Mouse (Mus musculus): Measurements from ENCODE around the gene Prom1. TPM values are rescaled to one million over a fixed set of nuclear protein-coding genes. Genes with fewer than 3 reads are reported as not detected.

The Prom1 gene
- total and polyA plus RNA-seq, 2 experiments from 2014 or later = 2.6 to 4.4 TPM

- ATAC-seq (ENCODE audit: insufficient read depth, low read depth) (no peak), DNase-seq (ENCODE audit: low spot score) (no peak)
- H3K27ac ChIP-seq (ENCODE audit: low read depth) = no peak overlapping the region
- H3K4me2 ChIP-seq (ENCODE audit: low read depth, low read length) = no peak overlapping the region
- TF ChIP-seq CTCF (IDR thresholded peaks at IDR 0.05; ENCODE audit: low read depth) = no peak
- no peak for TF ChIP-seq EP300 (IDR thresholded peaks at IDR 0.05; ENCODE audit: low read depth)
- 20% methylated on average over 2 of the region's 2 CpGs for WGBS
- H3K4me1 ChIP-seq (ENCODE audit: control insufficient read depth, insufficient read depth) = no peaks in the 10 kb centered on the region
- H3K9me3 ChIP-seq (replicated peaks; ENCODE audit: control insufficient read depth, low read length) = no peaks in the 10 kb centered on the region
- no peaks in the 10 kb centered on the region for H3K27me3 ChIP-seq (ENCODE audit: control insufficient read depth, insufficient read depth, low read length)
- H3K36me3 ChIP-seq (replicated peaks; ENCODE audit: control insufficient read depth, insufficient read depth, low read length) = no peaks in the 10 kb centered on the region
- no peak overlapping the region for H3K9ac ChIP-seq (replicated peaks; ENCODE audit: low read depth, low read length)
- no peak overlapping the region for H3K4me3 ChIP-seq (ENCODE audit: low read depth, low read length)
Measured at GRCm38 (mm10) chr5:43971156-43971555, 130.7 kb downstream of the Prom1 start.

- H3K27ac ChIP-seq (ENCODE audit: low read depth) = no peak overlapping the region
- no peak overlapping the region for H3K4me3 ChIP-seq (ENCODE audit: low read depth, low read length)
- H3K9me3 ChIP-seq (replicated peaks; ENCODE audit: control insufficient read depth, low read length) = no peaks in the 10 kb centered on the region
- H3K9ac ChIP-seq (replicated peaks; ENCODE audit: low read depth, low read length) = no peak overlapping the region
- H3K36me3 ChIP-seq (replicated peaks; ENCODE audit: control insufficient read depth, insufficient read depth, low read length) = no peaks in the 10 kb centered on the region
- 57% methylated on average over 2 of the region's 2 CpGs for WGBS
- no peak overlapping the region for H3K4me2 ChIP-seq (ENCODE audit: low read depth, low read length)
- ATAC-seq (ENCODE audit: insufficient read depth, low read depth) (no peak), DNase-seq (ENCODE audit: low spot score) (no peak)
- TF ChIP-seq EP300 (IDR thresholded peaks at IDR 0.05; ENCODE audit: low read depth) (no peak), CTCF (IDR thresholded peaks at IDR 0.05; ENCODE audit: low read depth) (no peak)
- H3K4me1 ChIP-seq (ENCODE audit: control insufficient read depth, insufficient read depth) = no peaks in the 10 kb centered on the region
- H3K27me3 ChIP-seq (ENCODE audit: control insufficient read depth, insufficient read depth, low read length) = no peaks in the 10 kb centered on the region
Measured at GRCm38 (mm10) chr5:43970532-43970931, 131.3 kb downstream of the Prom1 start.

- no peak overlapping the region for H3K4me3 ChIP-seq (ENCODE audit: low read depth, low read length)
- H3K27me3 ChIP-seq (ENCODE audit: control insufficient read depth, insufficient read depth, low read length) = no peaks in the 10 kb centered on the region
- TF ChIP-seq EP300 (IDR thresholded peaks at IDR 0.05; ENCODE audit: low read depth) (no peak), CTCF (IDR thresholded peaks at IDR 0.05; ENCODE audit: low read depth) (no peak)
- H3K9me3 ChIP-seq (replicated peaks; ENCODE audit: control insufficient read depth, low read length) = no peaks in the 10 kb centered on the region
- no peak overlapping the region for H3K9ac ChIP-seq (replicated peaks; ENCODE audit: low read depth, low read length)
- no peaks in the 10 kb centered on the region for H3K4me1 ChIP-seq (ENCODE audit: control insufficient read depth, insufficient read depth)
- no peak overlapping the region for H3K4me2 ChIP-seq (ENCODE audit: low read depth, low read length)
- ATAC-seq (ENCODE audit: insufficient read depth, low read depth) (no peak), DNase-seq (ENCODE audit: low spot score) (no peak)
- H3K36me3 ChIP-seq (replicated peaks; ENCODE audit: control insufficient read depth, insufficient read depth, low read length) = no peaks in the 10 kb centered on the region
- WGBS = 63% methylated on average over 2 of the region's 2 CpGs
- H3K27ac ChIP-seq (ENCODE audit: low read depth) = no peak overlapping the region
Measured at GRCm38 (mm10) chr5:43968634-43969033, 133.2 kb downstream of the Prom1 start.

GRCm38 (mm10) chr5:43961056-43961455 is 140.8 kb downstream of the Prom1 start:
- no peaks in the 10 kb centered on the region for H3K4me1 ChIP-seq (ENCODE audit: control insufficient read depth, insufficient read depth)
- no peak for DNase-seq (ENCODE audit: low spot score)
- ATAC-seq (ENCODE audit: insufficient read depth, low read depth) = no peak
- no peaks in the 10 kb centered on the region for H3K27me3 ChIP-seq (ENCODE audit: control insufficient read depth, insufficient read depth, low read length)
- H3K27ac ChIP-seq (ENCODE audit: low read depth) = no peak overlapping the region
- H3K9ac ChIP-seq (replicated peaks; ENCODE audit: low read depth, low read length) = no peak overlapping the region
- WGBS = 75% methylated on average over 3 of the region's 3 CpGs
- TF ChIP-seq EP300 (IDR thresholded peaks at IDR 0.05; ENCODE audit: low read depth) (no peak), CTCF (IDR thresholded peaks at IDR 0.05; ENCODE audit: low read depth) (no peak)
- H3K36me3 ChIP-seq (replicated peaks; ENCODE audit: control insufficient read depth, insufficient read depth, low read length) = no peaks in the 10 kb centered on the region
- no peaks in the 10 kb centered on the region for H3K9me3 ChIP-seq (replicated peaks; ENCODE audit: control insufficient read depth, low read length)
- H3K4me3 ChIP-seq (ENCODE audit: low read depth, low read length) = no peak overlapping the region
- H3K4me2 ChIP-seq (ENCODE audit: low read depth, low read length) = no peak overlapping the region

- DNase-seq (ENCODE audit: low spot score) (no peak), ATAC-seq (ENCODE audit: insufficient read depth, low read depth) (no peak)
- Histone ChIP-seq H3K4me3 (ENCODE audit: low read depth, low read length) (no peak overlapping the region), H3K4me2 (ENCODE audit: low read depth, low read length) (no peak overlapping the region), H3K9ac (replicated peaks; ENCODE audit: low read depth, low read length) (no peak overlapping the region), H3K27ac (ENCODE audit: low read depth) (no peak overlapping the region), H3K9me3 (replicated peaks; ENCODE audit: control insufficient read depth, low read length) (no peaks in the 10 kb centered on the region), H3K36me3 (replicated peaks; ENCODE audit: control insufficient read depth, insufficient read depth, low read length) (no peaks in the 10 kb centered on the region), H3K4me1 (ENCODE audit: control insufficient read depth, insufficient read depth) (no peaks in the 10 kb centered on the region), H3K27me3 (ENCODE audit: control insufficient read depth, insufficient read depth, low read length) (no peaks in the 10 kb centered on the region)
- WGBS = 74% methylated on average over 3 of the region's 3 CpGs
- TF ChIP-seq EP300 (IDR thresholded peaks at IDR 0.05; ENCODE audit: low read depth) (no peak), CTCF (IDR thresholded peaks at IDR 0.05; ENCODE audit: low read depth) (no peak)
Measured at GRCm38 (mm10) chr5:43959884-43960440, 141.9 kb downstream of the Prom1 start.

- no peak overlapping the region for H3K27ac ChIP-seq (ENCODE audit: low read depth)
- H3K4me2 ChIP-seq (ENCODE audit: low read depth, low read length) = no peak overlapping the region
- no peak for DNase-seq (ENCODE audit: low spot score)
- TF ChIP-seq EP300 (IDR thresholded peaks at IDR 0.05; ENCODE audit: low read depth) = no peak
- TF ChIP-seq CTCF (IDR thresholded peaks at IDR 0.05; ENCODE audit: low read depth) = no peak
- no peak for ATAC-seq (ENCODE audit: insufficient read depth, low read depth)
- H3K36me3 ChIP-seq (replicated peaks; ENCODE audit: control insufficient read depth, insufficient read depth, low read length) = no peaks in the 10 kb centered on the region
- WGBS = 66% methylated on average over 1 of the region's 1 CpGs
- no peak overlapping the region for H3K9ac ChIP-seq (replicated peaks; ENCODE audit: low read depth, low read length)
- no peaks in the 10 kb centered on the region for H3K9me3 ChIP-seq (replicated peaks; ENCODE audit: control insufficient read depth, low read length)
- H3K27me3 ChIP-seq (ENCODE audit: control insufficient read depth, insufficient read depth, low read length) = no peaks in the 10 kb centered on the region
- peaks cover 8% of the 10 kb centered on the region for H3K4me1 ChIP-seq (ENCODE audit: control insufficient read depth, insufficient read depth)
- no peak overlapping the region for H3K4me3 ChIP-seq (ENCODE audit: low read depth, low read length)
Measured at GRCm38 (mm10) chr5:43953241-43953640, 148.6 kb downstream of the Prom1 start.
